Mouse (Mus musculus): ENCODE results near the gene Slx4ip. TPM values are rescaled to one million over a fixed set of nuclear protein-coding genes. Genes with fewer than 3 reads are reported as not detected.
A peak's percentile ranks its signal among the peaks of the same experiment; 100 is the strongest.

Gene Slx4ip
- polyA plus RNA-seq, 1 experiment from 2014 or later, result 13.2 TPM

GRCm38 (mm10) chr2:137078771-137079170, 187.8 kb downstream of the Slx4ip start:
- Histone ChIP-seq H3K4me2 (replicated peaks) (no peak overlapping the region), H3K27ac (replicated peaks) (no peak overlapping the region), H3K36me3 (peaks cover 13% of the 10 kb centered on the region), H3K9me3 (no peaks in the 10 kb centered on the region), H3K4me1 (peaks cover 25% of the 10 kb centered on the region), H3K4me3 (no peak overlapping the region), H3K27me3 (no peaks in the 10 kb centered on the region), H3K9ac (replicated peaks) (no peak overlapping the region)
- 64% methylated on average over 4 of the region's 4 CpGs for WGBS
- ATAC-seq (ENCODE audit: low FRiP score, low read depth), result no peak

GRCm38 (mm10) chr2:137079721-137080320, 188.8 kb downstream of the Slx4ip start:
- Histone ChIP-seq H3K9ac (replicated peaks) (no peak overlapping the region), H3K27ac (replicated peaks) (no peak overlapping the region), H3K27me3 (no peaks in the 10 kb centered on the region), H3K36me3 (peaks cover 23% of the 10 kb centered on the region), H3K4me2 (replicated peaks) (no peak overlapping the region), H3K9me3 (no peaks in the 10 kb centered on the region), H3K4me1 (peaks cover 15% of the 10 kb centered on the region), H3K4me3 (no peak overlapping the region)
- no peak for ATAC-seq (ENCODE audit: low FRiP score, low read depth)
- WGBS, result 23% methylated on average over 10 of the region's 10 CpGs

- Histone ChIP-seq H3K9ac (replicated peaks) (no peak overlapping the region), H3K27ac (replicated peaks) (no peak overlapping the region), H3K36me3 (peaks cover 29% of the 10 kb centered on the region), H3K27me3 (no peaks in the 10 kb centered on the region), H3K4me3 (no peak overlapping the region), H3K4me1 (peaks cover 15% of the 10 kb centered on the region), H3K4me2 (replicated peaks) (no peak overlapping the region), H3K9me3 (no peaks in the 10 kb centered on the region)
- no peak for ATAC-seq (ENCODE audit: low FRiP score, low read depth)
- WGBS, result 73% methylated on average over 6 of the region's 6 CpGs
Measured at GRCm38 (mm10) chr2:137080468-137080867, 189.4 kb downstream of the Slx4ip start.

GRCm38 (mm10) chr2:137081001-137081400, 190.0 kb downstream of the Slx4ip start:
- Histone ChIP-seq H3K9ac (replicated peaks) (no peak overlapping the region), H3K4me1 (peaks cover 15% of the 10 kb centered on the region), H3K4me2 (replicated peaks) (no peak overlapping the region), H3K27ac (replicated peaks) (no peak overlapping the region), H3K9me3 (no peaks in the 10 kb centered on the region), H3K27me3 (no peaks in the 10 kb centered on the region), H3K36me3 (peaks cover 33% of the 10 kb centered on the region), H3K4me3 (no peak overlapping the region)
- 87% methylated on average over 7 of the region's 7 CpGs for WGBS
- no peak for ATAC-seq (ENCODE audit: low FRiP score, low read depth)

- Histone ChIP-seq H3K4me3 (no peak overlapping the region), H3K4me2 (replicated peaks) (no peak overlapping the region), H3K27ac (replicated peaks) (no peak overlapping the region), H3K36me3 (peaks cover 43% of the 10 kb centered on the region), H3K27me3 (no peaks in the 10 kb centered on the region), H3K9ac (replicated peaks) (no peak overlapping the region), H3K9me3 (no peaks in the 10 kb centered on the region), H3K4me1 (peaks cover 26% of the 10 kb centered on the region)
- WGBS, result 82% methylated on average over 24 of the region's 24 CpGs
- ATAC-seq (ENCODE audit: low FRiP score, low read depth), result no peak
Measured at GRCm38 (mm10) chr2:137082896-137083620, 192.0 kb downstream of the Slx4ip start.

GRCm38 (mm10) chr2:137085257-137085656, 194.2 kb downstream of the Slx4ip start:
- Histone ChIP-seq H3K9me3 (no peaks in the 10 kb centered on the region), H3K4me2 (replicated peaks) (no peak overlapping the region), H3K27ac (replicated peaks) (no peak overlapping the region), H3K27me3 (no peaks in the 10 kb centered on the region), H3K36me3 (peaks cover 65% of the 10 kb centered on the region), H3K4me1 (peaks cover 20% of the 10 kb centered on the region), H3K9ac (replicated peaks) (no peak overlapping the region), H3K4me3 (no peak overlapping the region)
- 76% methylated on average over 8 of the region's 8 CpGs for WGBS
- ATAC-seq (ENCODE audit: low FRiP score, low read depth), result no peak

GRCm38 (mm10) chr2:137086621-137087395, 195.8 kb downstream of the Slx4ip start:
- Histone ChIP-seq H3K27me3 (no peaks in the 10 kb centered on the region), H3K36me3 (peaks cover 78% of the 10 kb centered on the region), H3K9me3 (no peaks in the 10 kb centered on the region), H3K27ac (replicated peaks) (peak overlapping the region; percentile 30), H3K9ac (replicated peaks) (no peak overlapping the region), H3K4me3 (no peak overlapping the region), H3K4me2 (replicated peaks) (no peak overlapping the region), H3K4me1 (peaks cover 21% of the 10 kb centered on the region)
- 56% methylated on average over 14 of the region's 14 CpGs for WGBS
- ATAC-seq (ENCODE audit: low FRiP score, low read depth), result peak; percentile 28

- Histone ChIP-seq H3K36me3 (peaks cover 77% of the 10 kb centered on the region), H3K27ac (replicated peaks) (no peak overlapping the region), H3K9ac (replicated peaks) (no peak overlapping the region), H3K4me3 (no peak overlapping the region), H3K27me3 (no peaks in the 10 kb centered on the region), H3K9me3 (no peaks in the 10 kb centered on the region), H3K4me1 (peaks cover 30% of the 10 kb centered on the region), H3K4me2 (replicated peaks) (no peak overlapping the region)
- no peak for ATAC-seq (ENCODE audit: low FRiP score, low read depth)
- WGBS, result 81% methylated on average over 6 of the region's 6 CpGs
Measured at GRCm38 (mm10) chr2:137087705-137088104, 196.7 kb downstream of the Slx4ip start.

- H3K4me1 ChIP-seq, result peaks cover 63% of the 10 kb centered on the region
- no peaks in the 10 kb centered on the region for H3K27me3 ChIP-seq
- no peak overlapping the region for H3K4me2 ChIP-seq (replicated peaks)
- H3K36me3 ChIP-seq, result peaks cover 45% of the 10 kb centered on the region
- no peak overlapping the region for H3K9ac ChIP-seq (replicated peaks)
- 0 out of 2 replicates have a peak, but pooled peaks have one; percentile 0 for ATAC-seq (ENCODE audit: low FRiP score, low read depth)
- H3K27ac ChIP-seq (replicated peaks), result no peak overlapping the region
- H3K9me3 ChIP-seq, result no peaks in the 10 kb centered on the region
- H3K4me3 ChIP-seq, result no peak overlapping the region
- WGBS, result 58% methylated on average over 11 of the region's 11 CpGs
Measured at GRCm38 (mm10) chr2:137091766-137092522, 200.9 kb downstream of the Slx4ip start.

GRCm38 (mm10) chr2:137092523-137093297, 201.7 kb downstream of the Slx4ip start:
- peak; percentile 45 for ATAC-seq (ENCODE audit: low FRiP score, low read depth)
- H3K4me3 ChIP-seq, result no peak overlapping the region
- H3K9me3 ChIP-seq, result no peaks in the 10 kb centered on the region
- peak overlapping the region; percentile 63 for H3K27ac ChIP-seq (replicated peaks)
- H3K4me1 ChIP-seq, result peaks cover 63% of the 10 kb centered on the region
- 20% methylated on average over 10 of the region's 10 CpGs for WGBS
- no peaks in the 10 kb centered on the region for H3K27me3 ChIP-seq
- H3K9ac ChIP-seq (replicated peaks), result no peak overlapping the region
- no peak overlapping the region for H3K4me2 ChIP-seq (replicated peaks)
- peaks cover 38% of the 10 kb centered on the region for H3K36me3 ChIP-seq

GRCm38 (mm10) chr2:137093298-137093630, 202.2 kb downstream of the Slx4ip start:
- Histone ChIP-seq H3K27ac (replicated peaks) (peak overlapping the region; percentile 63), H3K4me1 (peaks cover 69% of the 10 kb centered on the region), H3K27me3 (no peaks in the 10 kb centered on the region), H3K36me3 (peaks cover 33% of the 10 kb centered on the region), H3K4me3 (no peak overlapping the region), H3K9ac (replicated peaks) (no peak overlapping the region), H3K4me2 (replicated peaks) (no peak overlapping the region), H3K9me3 (no peaks in the 10 kb centered on the region)
- 20% methylated on average over 7 of the region's 7 CpGs for WGBS
- ATAC-seq (ENCODE audit: low FRiP score, low read depth), result no peak

Data from midbrain, embryonic 12.5 days (tissue).